Mouse (Mus musculus) CH12.LX (cell line): ENCODE measurements at regions not wholly inside any gene's neighbourhood (a gene's known extent, or its start where the extent isn't known, plus 50 kb on each side); places are given as distances from the start of the nearest gene placed in this dataset.

Source experiments
- DNase-seq: peaks from one replicate; pipeline ENCODE4 v3.0.0-alpha.2; 2013; ENCODE audit errors: extremely low read depth
- H3K27ac ChIP-seq: 2 replicates; pipeline ENCODE4 v1.5.1; 2012; ENCODE audit warnings: low read depth, mild to moderate bottlenecking, control low read depth, moderate library complexity; ENCODE audit not compliant: insufficient read depth
- H3K27me3 ChIP-seq: replicated peaks from 2 replicates; pipeline ENCODE3; 2012; ENCODE audit warnings: inconsistent platforms
- H3K36me3 ChIP-seq, 2 experiments: replicated peaks in 1 of 2; 2 replicates each; pipeline versions ENCODE3 to v1.6.1; 2012; ENCODE audit warnings: inconsistent platforms in 1 of 2, low read length in 1 of 2, mild to moderate bottlenecking in 1 of 2, mixed read lengths in 1 of 2, moderate library complexity in 1 of 2; ENCODE audit not compliant: control insufficient read depth in 1 of 2, insufficient read depth in 1 of 2
- H3K4me1 ChIP-seq, 2 experiments: 2 replicates each; pipeline ENCODE4 v1.6.1; 2012; ENCODE audit warnings: inconsistent platforms in 1 of 2, moderate library complexity in 1 of 2; ENCODE audit not compliant: insufficient read depth in 2 of 2, control insufficient read depth in 1 of 2
- H3K4me2 ChIP-seq: 2 replicates; pipeline ENCODE4 v1.6.1; 2012; ENCODE audit warnings: low read depth, mild to moderate bottlenecking, control low read depth; ENCODE audit not compliant: poor library complexity, insufficient read depth, severe bottlenecking
- H3K4me3 ChIP-seq, 3 experiments: fragments of 150-350 bp in 1 of 3; sonication (generic) in 1 of 3; replicated peaks in 1 of 3; 2 replicates each; pipeline versions ENCODE3 to v1.5.1; 2011 to 2012; ENCODE audit warnings: low read depth in 2 of 3, low read length in 2 of 3, mild to moderate bottlenecking in 2 of 3, moderate library complexity in 2 of 3, control low read depth in 1 of 3, improper control_type of control experiment in 1 of 3, inconsistent platforms in 1 of 3, mixed read lengths in 1 of 3; ENCODE audit not compliant: poor library complexity in 1 of 3
- H3K79me2 ChIP-seq: replicated peaks from 2 replicates; pipeline ENCODE4 v1.6.1; 2012; ENCODE audit warnings: mild to moderate bottlenecking, moderate library complexity; ENCODE audit not compliant: control insufficient read depth, poor library complexity, insufficient read depth, severe bottlenecking; ENCODE audit errors: extremely low read depth
- H3K9ac ChIP-seq: 2 replicates; pipeline ENCODE4 v1.6.1; 2012; ENCODE audit warnings: low read depth, mild to moderate bottlenecking, control low read depth, moderate library complexity; ENCODE audit not compliant: insufficient read depth
- H3K9me3 ChIP-seq: replicated peaks from 2 replicates; pipeline ENCODE3; 2012; ENCODE audit warnings: low read length, inconsistent platforms, mixed read lengths
- BHLHE40 ChIP-seq: IDR thresholded peaks from 2 replicates; pipeline ENCODE4 v1.6.1; 2011; ENCODE audit warnings: mild to moderate bottlenecking, low read depth, low read length, improper control_type of control experiment
- CHD1 ChIP-seq: IDR thresholded peaks from 2 replicates; pipeline ENCODE4 v1.6.1; 2012; ENCODE audit warnings: low read depth, low read length, improper control_type of control experiment, inconsistent platforms
- CTCF ChIP-seq, 2 experiments: IDR thresholded peaks in 1 of 2; conservative IDR thresholded peaks in 1 of 2; 2 replicates each; pipeline ENCODE4 v1.5.1; 2011 to 2012; ENCODE audit warnings: low read depth in 2 of 2, low read length in 2 of 2, improper control_type of control experiment in 1 of 2, inconsistent platforms in 1 of 2, mild to moderate bottlenecking in 1 of 2, moderate library complexity in 1 of 2
- E2F4 ChIP-seq: IDR thresholded peaks from 2 replicates; pipeline ENCODE4 v1.6.1; 2011; ENCODE audit warnings: low read depth, low read length, improper control_type of control experiment; ENCODE audit not compliant: insufficient replicate concordance
- ELF1 ChIP-seq: IDR thresholded peaks from 2 replicates; pipeline ENCODE4 v1.6.1; 2014; ENCODE audit warnings: low read depth, mild to moderate bottlenecking, inconsistent platforms, low read length, improper control_type of control experiment
- EP300 ChIP-seq: IDR thresholded peaks from 2 replicates; pipeline ENCODE4 v1.6.1; 2011; ENCODE audit warnings: low read length, improper control_type of control experiment
- GABPA ChIP-seq: IDR thresholded peaks from 2 replicates; pipeline ENCODE4 v1.6.1; 2012; ENCODE audit warnings: low read depth, low read length, improper control_type of control experiment, inconsistent platforms; ENCODE audit not compliant: insufficient replicate concordance
- HCFC1 ChIP-seq: IDR thresholded peaks from 2 replicates; pipeline ENCODE4 v1.6.1; 2012; ENCODE audit warnings: low read depth, mild to moderate bottlenecking, inconsistent platforms, low read length, improper control_type of control experiment
- IRF4 ChIP-seq: IDR thresholded peaks from 2 replicates; pipeline ENCODE4 v1.6.1; 2014; ENCODE audit warnings: low read depth, mild to moderate bottlenecking, inconsistent platforms, low read length, improper control_type of control experiment
- JUND ChIP-seq: conservative IDR thresholded peaks from 2 replicates; pipeline ENCODE4 v1.6.1; 2011; ENCODE audit warnings: low read depth, low read length, improper control_type of control experiment
- KAT2A ChIP-seq: IDR thresholded peaks from 2 replicates; pipeline ENCODE4 v1.6.1; 2012; ENCODE audit warnings: low read length, improper control_type of control experiment, inconsistent platforms; ENCODE audit not compliant: insufficient replicate concordance
- MAZ ChIP-seq: IDR thresholded peaks from 2 replicates; pipeline ENCODE4 v1.6.1; 2012; ENCODE audit warnings: low read depth, mild to moderate bottlenecking, inconsistent platforms, low read length, improper control_type of control experiment, moderate library complexity
- MEF2A ChIP-seq: IDR thresholded peaks from 2 replicates; pipeline ENCODE4 v1.6.1; 2014; ENCODE audit warnings: low read depth, mild to moderate bottlenecking, inconsistent platforms, low read length, improper control_type of control experiment, borderline replicate concordance
- MXI1 ChIP-seq: IDR thresholded peaks from 2 replicates; pipeline ENCODE4 v1.6.1; 2011; ENCODE audit warnings: mild to moderate bottlenecking, low read depth, low read length, improper control_type of control experiment
- MYC ChIP-seq: IDR thresholded peaks from 2 replicates; pipeline ENCODE4 v1.6.1; 2011; ENCODE audit warnings: low read depth, mild to moderate bottlenecking, improper control_type of control experiment, low read length
- NRF1 ChIP-seq: IDR thresholded peaks from 2 replicates; pipeline ENCODE4 v1.6.1; 2014; ENCODE audit warnings: low read depth, mild to moderate bottlenecking, inconsistent platforms, low read length, improper control_type of control experiment, moderate library complexity
- PAX5 ChIP-seq: IDR thresholded peaks from 2 replicates; pipeline ENCODE4 v1.6.1; 2012; ENCODE audit warnings: low read length, inconsistent platforms, mixed read lengths
- POLR2A ChIP-seq: IDR thresholded peaks from 2 replicates; pipeline ENCODE4 v1.6.1; 2011; ENCODE audit warnings: low read depth, mild to moderate bottlenecking, improper control_type of control experiment, low read length
- POLR2AphosphoS2 ChIP-seq: IDR thresholded peaks from 2 replicates; pipeline ENCODE4 v1.6.1; 2011; ENCODE audit warnings: low read depth, low read length, improper control_type of control experiment
- RAD21 ChIP-seq: IDR thresholded peaks from 2 replicates; pipeline ENCODE4 v1.6.1; 2011; ENCODE audit warnings: low read depth, mild to moderate bottlenecking, low read length, improper control_type of control experiment, moderate library complexity
- RCOR1 ChIP-seq: conservative IDR thresholded peaks from 2 replicates; pipeline ENCODE4 v1.6.1; 2012; ENCODE audit warnings: low read depth, mild to moderate bottlenecking, inconsistent platforms, low read length, improper control_type of control experiment
- SIN3A ChIP-seq: IDR thresholded peaks from 2 replicates; pipeline ENCODE4 v1.6.1; 2012; ENCODE audit warnings: low read length, improper control_type of control experiment, inconsistent platforms
- TBP ChIP-seq: conservative IDR thresholded peaks from 2 replicates; pipeline ENCODE4 v1.6.1; 2011; ENCODE audit warnings: low read depth, low read length, improper control_type of control experiment
- TCF12 ChIP-seq: IDR thresholded peaks from 2 replicates; pipeline ENCODE4 v1.6.1; 2014; ENCODE audit warnings: low read depth, mild to moderate bottlenecking, inconsistent platforms, low read length, improper control_type of control experiment
- USF1 ChIP-seq: IDR thresholded peaks from 2 replicates; pipeline ENCODE4 v1.6.1; 2014; ENCODE audit warnings: low read depth, mild to moderate bottlenecking, inconsistent platforms, low read length, improper control_type of control experiment
- USF2 ChIP-seq: conservative IDR thresholded peaks from 2 replicates; pipeline ENCODE4 v1.6.1; 2011; ENCODE audit warnings: low read depth, low read length, improper control_type of control experiment
- ZMIZ1 ChIP-seq: IDR thresholded peaks from 2 replicates; pipeline ENCODE4 v1.6.1; 2012; ENCODE audit warnings: low read depth, mild to moderate bottlenecking, inconsistent platforms, low read length, improper control_type of control experiment
- ZNF384 ChIP-seq: IDR thresholded peaks from 2 replicates; pipeline ENCODE4 v1.6.1; 2012; ENCODE audit warnings: low read depth, low read length, improper control_type of control experiment, inconsistent platforms
- dilution Hi-C: fragments of 300-500 bp; cut with MboI; formaldehyde crosslinking; loops from 2 replicates; pipeline ENCODE4 v1.14.3; 2020; ENCODE audit warnings: low sequenced_read_pairs; ENCODE audit not compliant: extremely low pct_unique_long_range_greater_than_20kb, extremely low pct_ligation_motif_present
- in situ Hi-C: fragments of 300-500 bp; cut with MboI; formaldehyde crosslinking; loops from 3 replicates; pipeline ENCODE4 v1.14.3; 2019; ENCODE audit warnings: low sequenced_read_pairs, low pct_ligation_motif_present, low pct_unique_long_range_greater_than_20kb, mixed read lengths

DNA sequence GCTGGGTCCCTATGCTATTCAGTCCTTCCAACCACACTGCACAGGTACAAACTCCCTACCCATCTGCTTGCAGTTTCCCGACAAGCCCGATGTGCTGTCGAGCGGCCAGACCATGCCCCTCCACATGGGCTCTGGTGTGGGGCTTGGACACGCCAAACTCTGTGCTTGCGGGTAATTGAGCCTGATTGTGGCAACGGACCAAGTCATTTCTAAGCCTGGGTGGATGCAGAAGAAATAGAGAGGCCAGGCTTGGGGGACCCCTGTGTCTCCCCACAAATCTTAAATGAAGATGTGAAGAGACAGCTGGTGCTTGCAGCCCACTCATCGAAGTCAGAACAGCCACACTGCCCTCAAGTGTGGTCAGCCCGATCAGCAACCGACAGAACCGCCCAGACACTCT is 66.1 kb downstream of the Ubiad1 start:
- Histone ChIP-seq H3K27ac (no peak overlapping the region), H3K79me2 (no peaks in the 10 kb centered on the region), H3K9ac (no peak overlapping the region), H3K9me3 (peaks cover 18% of the 10 kb centered on the region), H3K4me1 (peaks cover 3 to 5% of the 10 kb centered on the region in 2 experiments; a peak in 2 of 4 replicates), H3K36me3 (no peaks in the 10 kb centered on the region)
- dilution Hi-C loops, result no loop called here
- no peak for TF ChIP-seq RCOR1
- TF ChIP-seq USF1, result no peak
- TF ChIP-seq MXI1, result no peak
- TF ChIP-seq BHLHE40, result no peak
- no peak for TF ChIP-seq MEF2A
- TF ChIP-seq EP300, result no peak
- TF ChIP-seq RAD21, result no peak
- no peak for TF ChIP-seq HCFC1
- TF ChIP-seq PAX5, result no peak
- TF ChIP-seq NRF1, result no peak
- no peak for TF ChIP-seq MAZ
- no peak for TF ChIP-seq POLR2A
- no peak for TF ChIP-seq ELF1
- TF ChIP-seq CHD1, result no peak
- TF ChIP-seq SIN3A, result no peak
- TF ChIP-seq JUND, result no peak
- no peak for TF ChIP-seq GABPA
- TF ChIP-seq, all 38 proteins: peak for 0
- Histone ChIP-seq H3K4me3 (no peak overlapping the region), H3K27me3 (peaks cover 67% of the 10 kb centered on the region), H3K4me2 (no peak overlapping the region)
- in situ Hi-C loops, result no loop called here
- no peak for DNase-seq

- Histone ChIP-seq H3K27me3 (peaks cover 66% of the 10 kb centered on the region), H3K4me1 (peaks cover 3 to 5% of the 10 kb centered on the region in 2 experiments; a peak in 2 of 4 replicates), H3K9me3 (peaks cover 18% of the 10 kb centered on the region), H3K9ac (no peak overlapping the region), H3K79me2 (no peaks in the 10 kb centered on the region), H3K4me3 (no peak overlapping the region), H3K36me3 (no peaks in the 10 kb centered on the region), H3K4me2 (no peak overlapping the region), H3K27ac (no peak overlapping the region)
- DNase-seq, result no peak
- TF ChIP-seq IRF4, result no peak
- no peak for TF ChIP-seq EP300
- no peak for TF ChIP-seq E2F4
- TF ChIP-seq MEF2A, result no peak
- no peak for TF ChIP-seq MYC
- no peak for TF ChIP-seq POLR2AphosphoS2
- TF ChIP-seq JUND, result no peak
- no peak for TF ChIP-seq KAT2A
- TF ChIP-seq USF2, result no peak
- no peak for TF ChIP-seq ZMIZ1
- no peak for TF ChIP-seq SIN3A
- no peak for TF ChIP-seq USF1
- no peak for TF ChIP-seq NRF1
- TF ChIP-seq CHD1, result no peak
- no peak for TF ChIP-seq CTCF (conservative IDR thresholded peaks at IDR 0.05 in 1 of 2, IDR thresholded peaks at IDR 0.05 in 1 of 2; ENCODE audit: low read depth in 2 of 2, low read length in 2 of 2)
- no peak for TF ChIP-seq HCFC1
- TF ChIP-seq TCF12, result no peak
- no peak for TF ChIP-seq ZNF384
- no peak for TF ChIP-seq TBP
- TF ChIP-seq RAD21, result no peak
- dilution Hi-C loops (no loop called here), in situ Hi-C loops (no loop called here)
Measured at GRCm38 (mm10) chr4:148377368-148377767, 67.2 kb downstream of the Ubiad1 start.
